Mouse (Mus musculus) testis, postnatal 14 days (tissue): ENCODE measurements around the gene Slc30a2.

Experiments used
- DNase-seq: peaks from one replicate; pipeline ENCODE4 v3.0.0; 2021; ENCODE audit warnings: low spot score

The Slc30a2 gene

GRCm38 (mm10) chr4:134401181-134401661 is 58.2 kb downstream of the Slc30a2 start:
- DNase-seq, result peak; percentile 67

GRCm38 (mm10) chr4:134401856-134402570 is 59.0 kb downstream of the Slc30a2 start:
- DNase-seq, result no peak

GRCm38 (mm10) chr4:134402571-134403262 is 59.7 kb downstream of the Slc30a2 start:
- DNase-seq, result peak; percentile 55

- no peak for DNase-seq
Measured at GRCm38 (mm10) chr4:134403721-134404120, 60.7 kb downstream of the Slc30a2 start.
